Mouse (Mus musculus) T-helper 2 cell (primary cell): ENCODE data around the gene Kl.

Source experiments
- in situ Hi-C: fragments of 300-600 bp; cut with MboI, MseI; formaldehyde crosslinking; loops from one replicate; pipeline ENCODE4 v1.15.1; 2025; ENCODE audit warnings: high pct_unique_total_duplicates

The Kl gene

DNA sequence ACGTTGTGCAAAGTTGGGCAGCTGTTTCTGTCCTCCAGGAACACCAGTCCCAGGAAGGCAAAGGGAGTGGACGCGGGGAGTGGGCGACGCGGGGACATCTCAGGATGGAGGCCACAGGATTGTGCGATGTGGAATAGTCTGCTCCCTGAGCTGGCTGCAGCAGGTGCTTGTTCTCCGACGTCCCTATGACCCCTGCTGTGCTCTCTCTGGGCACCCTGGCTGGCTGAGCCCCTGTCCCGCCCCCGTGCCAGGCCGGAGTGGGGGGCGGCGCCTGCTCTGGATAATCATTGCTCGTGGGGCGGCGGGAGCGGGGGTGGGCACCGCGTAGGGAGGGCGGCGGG lies at the start of gene Kl:
Gene Kl (plus strand): TSS at position 280 of the 341 bp plus-strand sequence.
- in situ Hi-C loops: no loop called here

DNA sequence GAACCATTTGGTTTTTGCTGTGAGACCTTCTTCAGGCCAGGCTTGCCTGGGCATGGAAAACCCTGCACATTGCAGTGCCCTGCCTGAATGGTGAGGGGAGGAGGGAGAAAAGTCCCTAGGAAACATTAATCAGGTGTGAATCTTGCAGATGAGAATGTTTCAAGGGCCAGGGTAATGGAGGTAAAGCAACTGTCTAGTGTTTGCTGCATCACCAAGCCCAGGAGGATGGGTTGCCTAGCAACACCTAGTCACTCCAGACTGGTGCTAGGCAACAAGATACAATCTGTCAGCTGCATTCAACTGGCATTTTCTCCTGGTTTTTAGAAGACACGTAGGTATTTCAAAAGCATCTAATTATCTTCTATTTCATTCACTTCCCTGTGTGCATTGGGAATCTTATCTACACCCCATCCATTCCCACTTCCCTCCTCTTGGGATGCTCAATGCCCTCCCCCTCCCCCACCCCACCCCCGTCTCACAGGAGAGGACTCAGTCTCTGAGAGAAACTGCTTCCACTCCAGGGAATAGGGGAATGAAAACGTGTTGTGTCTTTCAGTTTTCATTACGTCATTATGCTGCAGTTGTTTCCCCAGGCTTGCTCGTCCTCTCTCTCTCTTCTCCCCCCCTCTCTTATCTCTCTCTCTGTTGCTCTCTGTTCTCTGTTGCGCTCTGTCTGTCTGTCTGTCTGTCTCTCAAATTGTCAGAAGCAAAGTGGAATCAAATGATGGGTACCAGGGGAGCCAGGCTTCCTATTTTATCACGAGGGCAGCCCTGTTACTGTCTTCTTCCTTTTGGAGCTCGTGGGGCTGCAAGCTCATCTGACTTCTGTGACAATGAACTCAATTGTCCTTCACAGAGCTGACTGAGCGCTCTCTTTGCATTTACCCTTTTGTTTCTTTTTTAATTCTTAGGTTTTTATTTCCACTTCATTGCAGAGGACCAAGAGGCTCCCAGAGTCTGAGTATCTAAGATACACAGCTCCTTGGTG lies 46.1 kb upstream of the Kl start:
- in situ Hi-C loops: no loop called here

DNA sequence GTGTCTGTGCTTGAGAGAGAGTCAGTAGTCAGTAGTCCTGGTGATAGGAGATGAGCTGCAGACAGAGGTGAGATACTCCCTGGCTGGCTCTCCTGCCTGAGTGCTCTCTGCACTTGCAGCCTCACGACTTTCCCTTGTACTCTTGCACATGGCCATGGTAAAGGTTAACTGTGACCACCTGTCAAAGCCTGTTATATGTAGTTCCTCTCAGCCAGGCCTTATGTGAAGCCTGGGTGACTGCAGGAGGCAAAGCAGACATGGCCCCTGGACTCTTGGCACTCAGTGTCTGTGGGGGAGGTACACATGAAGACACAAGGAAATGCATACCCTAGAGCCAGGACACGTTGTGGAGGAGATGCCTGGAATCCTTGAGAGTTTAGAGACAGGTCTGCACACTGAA lies 40.3 kb upstream of the Kl start:
- in situ Hi-C loops: no loop called here

DNA sequence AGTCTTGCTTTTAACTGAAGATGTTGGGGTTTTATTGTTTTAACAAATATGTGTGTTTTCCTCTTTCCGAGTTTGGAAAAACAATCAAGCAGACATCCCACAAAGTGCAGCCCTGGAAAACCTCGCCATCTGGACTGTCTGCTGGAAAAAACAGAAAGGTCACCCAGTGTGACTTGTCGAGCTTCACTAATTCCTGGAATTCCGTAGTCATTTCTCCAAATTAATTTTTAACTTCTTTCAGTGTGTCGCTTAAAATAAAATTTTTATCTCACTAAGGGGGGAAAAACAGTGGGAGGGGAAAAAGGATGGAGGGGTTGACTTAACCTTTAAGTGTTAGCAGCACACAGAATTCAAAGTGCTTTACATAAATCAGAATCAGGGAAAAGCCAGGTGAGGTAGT lies 39.8 kb upstream of the Kl start:
- in situ Hi-C loops: no loop called here

DNA sequence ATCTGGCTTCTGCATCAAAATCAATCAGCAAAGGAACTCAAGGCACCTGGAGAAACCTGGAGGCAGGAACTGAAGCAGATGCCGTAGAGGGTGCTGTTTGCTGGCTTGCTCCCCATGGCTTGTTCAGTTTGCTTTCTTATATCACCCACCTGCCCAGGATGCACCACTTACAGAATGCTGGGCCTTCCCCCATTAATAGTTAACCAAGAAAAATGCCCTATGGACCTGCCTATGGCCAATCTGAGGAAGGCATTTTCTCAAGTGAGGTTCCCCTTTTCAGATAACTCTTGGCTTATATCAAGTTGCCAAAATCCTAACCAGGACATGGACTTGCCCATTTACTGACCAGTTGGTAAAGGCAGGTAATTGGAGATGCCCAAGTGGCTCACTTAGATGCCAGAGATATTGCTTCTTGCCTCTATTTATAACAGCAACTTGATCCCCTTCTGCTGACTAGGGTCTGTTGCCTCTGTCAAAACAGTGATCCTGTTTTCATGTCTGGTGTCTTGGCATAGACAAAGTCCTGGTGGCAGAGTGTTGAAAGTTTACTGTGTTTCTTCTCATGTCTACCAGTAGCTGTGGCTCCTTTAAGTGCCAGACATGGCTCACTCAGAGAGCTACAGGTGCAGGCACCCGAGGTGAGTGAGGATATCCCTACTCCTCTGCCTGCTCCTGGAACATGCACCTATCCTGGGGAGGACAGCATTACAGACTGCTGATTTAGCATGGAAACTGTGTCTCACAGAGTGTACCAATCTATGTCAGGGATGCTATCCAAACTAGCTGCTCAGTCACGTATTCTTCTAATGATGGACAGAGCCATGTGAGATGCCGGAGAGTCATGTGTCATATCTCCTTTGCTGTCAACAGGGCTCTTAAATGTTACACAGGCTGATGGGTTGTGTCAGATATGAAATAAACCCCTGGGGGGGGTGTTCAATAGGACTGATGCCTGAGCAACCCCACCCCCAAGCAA lies 37.0 kb upstream of the Kl start:
- in situ Hi-C loops: no loop called here

DNA sequence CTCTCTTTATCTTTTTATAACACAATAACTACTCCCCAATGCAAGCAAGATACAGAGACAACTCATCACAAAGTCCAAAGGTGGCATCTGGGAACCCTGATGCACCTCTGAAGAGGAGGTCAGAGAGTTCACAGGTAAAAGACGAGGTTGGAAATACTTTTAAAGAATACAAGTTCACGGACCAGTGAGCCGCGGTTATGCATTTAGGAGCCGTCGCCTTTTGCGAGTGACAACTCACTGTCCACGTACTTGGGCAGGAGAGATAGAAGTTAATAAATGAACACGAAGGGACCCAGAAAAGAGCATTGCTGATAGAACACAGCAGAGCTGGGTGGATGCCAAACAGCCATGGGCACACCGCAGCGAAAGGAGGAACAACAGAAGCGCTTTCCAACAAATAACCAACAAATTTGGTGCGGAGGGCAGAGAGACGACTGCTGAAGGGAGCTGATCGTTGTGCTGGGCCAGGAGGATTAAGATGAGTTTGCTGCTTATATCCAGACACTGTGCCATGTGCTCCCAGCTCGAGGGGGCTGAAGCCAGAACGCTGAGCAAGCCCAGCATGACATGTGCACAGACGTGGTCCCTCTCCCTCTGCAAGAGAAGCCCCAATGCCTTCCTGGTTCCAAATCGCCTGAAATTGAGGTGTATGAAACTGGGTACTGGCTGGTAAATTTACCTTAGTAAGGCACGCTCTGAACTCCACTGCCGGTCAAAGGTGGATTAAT lies 35.1 kb upstream of the Kl start:
- in situ Hi-C loops: no loop called here

DNA sequence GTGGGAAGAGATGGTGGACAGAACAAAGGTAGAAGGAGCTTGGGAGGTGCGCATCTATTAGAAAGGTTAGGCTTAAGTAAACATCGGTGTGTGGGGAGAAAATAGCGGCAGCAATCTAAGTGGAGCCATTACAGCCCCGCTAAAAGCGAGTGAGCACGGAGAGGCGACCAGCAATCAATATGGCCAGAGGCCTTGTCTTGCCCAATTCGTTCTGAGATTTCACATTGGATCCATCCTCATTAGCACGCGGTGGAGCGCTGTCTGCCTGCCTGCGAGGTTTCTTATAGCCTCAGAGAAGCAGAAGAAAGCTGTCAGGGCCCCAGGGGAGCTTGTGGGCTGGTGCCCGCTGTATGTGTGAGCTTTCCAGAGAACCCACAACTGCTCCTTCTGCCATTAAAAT lies 33.8 kb upstream of the Kl start:
- in situ Hi-C loops: no loop called here

DNA sequence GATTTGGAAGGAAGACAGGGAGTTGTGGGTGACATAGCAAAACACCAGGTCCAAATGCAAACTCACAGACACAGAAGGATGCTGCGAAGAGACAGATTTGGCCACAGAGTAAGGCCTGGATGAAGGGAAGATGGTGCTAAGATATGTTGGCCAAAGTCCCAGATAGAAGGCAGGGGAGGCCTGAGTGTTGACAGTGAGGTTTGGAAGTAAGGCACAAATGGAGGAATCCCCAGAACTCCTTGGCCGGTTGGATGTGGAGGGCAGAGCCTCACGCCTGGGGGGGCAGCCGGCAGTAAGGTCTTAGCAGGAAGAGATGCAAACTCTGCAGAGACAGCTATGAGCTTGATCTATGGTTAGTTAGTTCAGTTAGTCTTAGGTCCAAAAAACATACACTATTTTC lies 33.1 kb upstream of the Kl start:
- in situ Hi-C loops: no loop called here

DNA sequence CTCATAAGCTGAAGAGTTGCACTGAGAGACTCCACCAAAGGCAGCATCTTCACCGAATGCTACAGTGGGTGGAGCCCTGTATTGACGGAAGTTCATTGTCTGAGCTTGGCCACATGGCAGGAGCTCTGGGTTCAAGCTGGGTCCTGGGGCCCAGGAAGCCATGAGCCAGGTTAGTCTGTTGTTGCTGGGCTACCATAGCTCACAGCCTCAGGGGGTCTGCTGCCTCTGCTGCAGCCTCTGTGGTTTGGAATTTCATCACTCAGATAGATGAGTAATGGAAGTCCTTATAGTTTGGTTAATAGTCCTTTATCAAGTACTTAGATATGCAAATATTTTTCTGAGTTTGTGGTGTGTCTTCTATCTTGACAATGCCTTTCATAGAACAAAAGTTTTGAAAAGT lies 32.4 kb upstream of the Kl start:
- in situ Hi-C loops: no loop called here

DNA sequence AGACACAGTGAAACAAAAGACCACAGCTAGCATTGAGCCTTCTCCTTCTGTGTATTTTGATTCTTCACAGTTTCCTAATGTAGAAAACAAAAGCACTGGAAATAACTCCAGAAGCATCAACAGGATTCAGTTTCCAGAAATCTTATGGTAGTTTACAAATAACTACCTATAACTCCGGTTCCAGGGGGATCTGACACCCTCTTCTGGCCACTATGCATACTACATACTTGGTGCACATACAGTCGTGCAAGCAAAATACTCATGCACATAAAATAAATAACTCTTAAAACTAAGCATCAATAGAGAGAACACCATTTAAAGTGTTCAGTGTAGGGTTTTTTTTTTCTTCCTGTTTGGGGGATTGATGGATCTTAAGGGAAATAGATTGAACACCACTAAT lies 23.0 kb upstream of the Kl start:
- in situ Hi-C loops: no loop called here

DNA sequence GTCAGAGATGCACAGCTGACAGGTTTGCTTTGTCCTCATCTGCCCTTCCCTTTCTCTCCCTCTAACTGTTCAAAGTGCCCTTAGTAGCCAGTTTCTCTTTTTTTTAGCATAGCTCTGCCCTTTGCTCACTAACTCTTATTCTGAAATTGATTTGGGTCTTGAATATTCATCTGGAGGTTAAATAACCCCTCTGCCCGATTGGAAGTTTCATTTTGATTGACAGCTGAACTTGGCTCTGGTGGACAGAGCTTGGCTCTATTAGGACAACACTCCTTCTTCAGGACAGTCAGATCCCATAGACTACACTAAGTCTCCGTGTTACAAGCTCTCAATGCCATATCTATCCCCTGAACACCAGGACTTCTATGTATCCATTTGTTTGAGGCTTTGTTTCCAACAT lies 19.8 kb upstream of the Kl start:
- in situ Hi-C loops: no loop called here

DNA sequence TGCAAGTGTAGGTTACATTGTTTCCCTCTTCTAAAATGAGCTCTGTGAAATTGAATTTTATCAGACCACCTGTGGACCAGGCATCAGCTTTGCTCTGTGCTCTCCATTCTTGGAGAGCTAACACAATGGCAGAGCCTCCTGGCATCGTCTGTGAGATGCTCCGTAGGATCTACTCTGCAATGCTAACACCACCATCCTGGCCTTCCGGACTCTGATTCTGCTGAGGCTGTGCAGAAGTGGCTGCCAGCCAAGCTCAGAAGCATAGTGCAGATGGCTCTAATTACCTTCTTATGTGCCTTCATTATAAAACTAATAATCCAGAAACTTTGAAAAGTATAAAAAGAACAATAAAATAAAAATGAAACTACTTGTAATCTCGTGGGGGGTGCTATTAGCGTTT lies 16.2 kb upstream of the Kl start:
- in situ Hi-C loops: no loop called here

DNA sequence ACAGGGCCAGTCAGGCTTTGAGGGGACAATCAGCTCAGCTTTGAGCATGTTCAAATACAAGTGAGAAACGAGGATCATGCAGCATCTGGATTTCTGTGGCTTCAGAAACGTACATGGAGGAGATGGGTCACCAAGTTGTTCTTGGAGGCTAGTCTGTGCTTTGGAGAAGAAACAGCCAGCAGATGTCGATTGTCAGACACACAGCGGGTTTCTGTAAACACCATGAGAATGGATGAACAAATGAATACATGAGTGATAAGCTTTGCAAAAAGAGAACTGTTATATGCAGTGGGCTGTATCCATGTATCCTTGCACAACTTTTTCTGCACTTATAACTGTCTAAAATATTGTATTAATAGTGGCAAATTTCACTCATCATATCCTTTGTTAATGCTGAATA lies 15.6 kb upstream of the Kl start:
- in situ Hi-C loops: no loop called here

DNA sequence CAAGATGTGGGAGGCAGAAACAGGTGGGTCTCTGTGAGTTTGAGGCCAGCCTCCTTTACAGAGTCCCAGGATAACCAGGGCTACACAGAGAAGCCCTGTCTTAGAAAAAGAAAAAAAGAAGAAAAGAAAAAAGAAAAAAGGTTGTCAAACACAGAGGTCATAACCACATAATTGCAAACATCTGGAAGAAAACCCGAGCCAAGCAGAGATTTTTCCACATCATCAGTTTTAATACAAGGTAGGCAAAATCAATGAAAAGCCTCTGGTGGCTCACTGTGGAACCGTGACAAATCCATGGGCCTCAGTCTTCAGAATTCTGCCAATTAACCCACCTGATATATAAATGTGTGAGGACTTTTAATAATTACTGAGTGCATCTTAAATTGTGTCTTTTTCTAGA lies 14.9 kb upstream of the Kl start:
- in situ Hi-C loops: no loop called here

DNA sequence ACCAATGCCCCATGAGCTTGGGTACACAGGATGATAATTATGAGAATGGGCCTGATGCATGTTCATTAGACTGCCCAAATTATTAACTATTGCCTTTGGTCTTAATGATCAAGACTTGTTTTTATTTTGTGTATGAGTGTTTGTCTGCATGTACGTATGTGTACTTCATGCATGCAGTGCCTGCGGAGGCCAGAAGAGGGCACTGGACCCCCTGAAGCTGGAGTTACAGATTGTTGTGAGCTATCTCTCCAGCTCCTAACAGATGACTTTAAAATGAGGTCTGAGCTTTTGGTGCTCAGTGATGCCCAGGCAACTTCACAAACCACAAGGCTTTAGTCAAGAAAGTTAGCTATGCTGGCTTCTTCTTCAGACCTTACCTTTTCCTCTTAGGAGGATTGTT lies 6.8 kb upstream of the Kl start:
- in situ Hi-C loops: no loop called here

DNA sequence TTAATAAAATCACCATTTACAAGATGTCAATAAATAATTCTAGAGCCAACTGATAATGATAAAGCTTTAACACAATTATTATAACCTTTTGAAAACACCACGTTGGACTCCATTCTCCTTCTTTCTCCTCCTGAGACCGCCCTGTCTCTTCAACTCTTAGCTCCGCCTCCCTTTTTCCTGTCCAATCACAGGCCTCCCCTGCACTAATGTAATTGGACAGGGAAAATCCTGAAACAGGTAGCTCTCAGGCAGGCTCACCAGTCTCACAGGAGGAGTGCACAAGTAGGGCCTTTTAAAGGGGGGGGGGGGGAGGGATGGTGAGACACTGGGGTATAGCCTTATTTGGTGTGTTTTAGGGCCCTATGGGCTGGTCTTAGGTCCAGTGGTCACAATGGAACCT lies 3.3 kb upstream of the Kl start:
- in situ Hi-C loops: no loop called here

DNA sequence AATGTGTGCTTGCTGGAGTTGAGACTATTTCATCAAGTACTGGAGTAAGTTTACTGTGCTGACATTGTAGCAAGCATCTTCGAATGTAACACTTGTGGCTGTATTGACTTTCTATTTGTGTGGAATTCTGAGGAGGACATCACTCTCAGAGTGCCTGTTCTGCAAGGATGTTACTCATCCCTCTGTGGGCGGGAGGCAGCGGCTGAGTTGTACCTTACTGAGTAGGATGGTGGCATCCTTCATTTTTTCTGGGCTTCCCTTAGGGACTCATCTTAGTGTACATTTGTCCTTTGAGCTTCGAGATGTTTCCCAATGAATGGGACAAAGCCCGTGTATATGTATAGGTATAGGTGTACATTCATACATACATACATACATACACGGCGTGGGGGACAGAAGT lies 1.1 kb upstream of the Kl start:
- in situ Hi-C loops: no loop called here

DNA sequence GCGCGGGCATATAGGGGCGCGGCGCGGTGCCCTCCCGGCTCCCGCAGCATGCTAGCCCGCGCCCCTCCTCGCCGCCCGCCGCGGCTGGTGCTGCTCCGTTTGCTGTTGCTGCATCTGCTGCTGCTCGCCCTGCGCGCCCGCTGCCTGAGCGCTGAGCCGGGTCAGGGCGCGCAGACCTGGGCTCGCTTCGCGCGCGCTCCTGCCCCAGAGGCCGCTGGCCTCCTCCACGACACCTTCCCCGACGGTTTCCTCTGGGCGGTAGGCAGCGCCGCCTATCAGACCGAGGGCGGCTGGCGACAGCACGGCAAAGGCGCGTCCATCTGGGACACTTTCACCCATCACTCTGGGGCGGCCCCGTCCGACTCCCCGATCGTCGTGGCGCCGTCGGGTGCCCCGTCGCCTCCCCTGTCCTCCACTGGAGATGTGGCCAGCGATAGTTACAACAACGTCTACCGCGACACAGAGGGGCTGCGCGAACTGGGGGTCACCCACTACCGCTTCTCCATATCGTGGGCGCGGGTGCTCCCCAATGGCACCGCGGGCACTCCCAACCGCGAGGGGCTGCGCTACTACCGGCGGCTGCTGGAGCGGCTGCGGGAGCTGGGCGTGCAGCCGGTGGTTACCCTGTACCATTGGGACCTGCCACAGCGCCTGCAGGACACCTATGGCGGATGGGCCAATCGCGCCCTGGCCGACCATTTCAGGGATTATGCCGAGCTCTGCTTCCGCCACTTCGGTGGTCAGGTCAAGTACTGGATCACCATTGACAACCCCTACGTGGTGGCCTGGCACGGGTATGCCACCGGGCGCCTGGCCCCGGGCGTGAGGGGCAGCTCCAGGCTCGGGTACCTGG lies 488 bp downstream of the Kl start:
- in situ Hi-C loops: no loop called here

DNA sequence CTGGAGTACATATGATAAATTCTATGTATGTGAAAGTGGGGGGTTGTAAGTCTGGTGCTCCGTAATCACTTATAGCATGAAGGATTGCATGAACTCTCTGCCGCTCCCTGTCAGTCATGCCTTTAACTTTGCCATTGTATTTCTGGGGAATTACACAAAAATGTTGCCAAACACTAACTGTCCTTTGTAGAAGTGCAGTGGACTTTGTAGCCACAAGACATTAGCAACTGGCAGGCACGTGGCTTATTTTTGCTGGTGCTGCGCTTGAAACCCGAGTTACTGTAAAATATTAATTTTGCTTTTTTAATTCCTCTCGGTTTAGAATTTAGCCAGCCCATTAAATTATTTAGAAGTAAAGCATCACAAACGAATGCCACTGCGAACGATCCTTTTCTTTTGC lies 2.4 kb downstream of the Kl start:
- in situ Hi-C loops: no loop called here

DNA sequence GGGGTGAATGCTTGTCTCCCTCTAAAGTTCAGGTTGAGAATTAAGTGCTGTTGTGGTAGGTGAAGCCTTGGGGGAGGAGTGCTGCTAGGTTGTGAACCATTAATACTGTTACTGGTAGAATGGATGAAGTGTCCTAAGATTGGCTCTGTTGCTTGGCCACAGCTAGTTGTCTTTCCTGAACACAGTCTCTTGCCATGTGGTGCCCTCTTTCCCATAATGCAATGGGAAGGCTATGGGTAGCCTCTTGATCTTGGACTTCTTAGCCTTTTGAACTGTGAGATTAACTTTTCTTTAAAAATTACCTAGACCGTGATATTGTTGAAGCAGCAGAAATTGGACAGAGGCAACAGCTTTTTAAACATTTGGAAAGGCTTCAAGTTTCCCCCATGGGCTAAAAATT lies 7.5 kb downstream of the Kl start:
- in situ Hi-C loops: loop anchor here (5.0 kb wide), 1 partner anchor 192 kb away; no protein-coding TSS in a partner anchor

DNA sequence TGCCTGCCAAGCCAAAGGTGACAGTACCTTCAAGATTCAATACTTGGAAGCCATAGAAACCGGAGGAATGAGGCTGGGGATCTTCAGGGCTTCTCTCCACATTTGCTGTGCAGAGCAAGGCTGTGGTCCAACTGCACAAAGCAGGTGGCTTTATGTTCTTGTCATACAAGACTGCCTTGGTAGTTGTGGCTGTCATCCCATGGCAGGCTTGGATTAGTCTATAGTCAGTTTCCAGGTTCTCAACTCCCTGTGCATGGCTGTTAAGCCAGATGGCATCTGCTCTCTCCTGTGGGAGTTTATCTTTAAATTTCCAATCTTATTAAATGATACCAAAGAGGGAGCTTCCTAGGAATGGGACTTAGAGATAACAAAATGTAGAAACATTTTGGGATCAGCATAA lies 9.2 kb downstream of the Kl start:
- in situ Hi-C loops: loop anchor here (5.0 kb wide), 1 partner anchor 191 kb away; no protein-coding TSS in a partner anchor
